Mouse (Mus musculus): ENCODE data around the gene Slc25a44.

The Slc25a44 gene

DNA sequence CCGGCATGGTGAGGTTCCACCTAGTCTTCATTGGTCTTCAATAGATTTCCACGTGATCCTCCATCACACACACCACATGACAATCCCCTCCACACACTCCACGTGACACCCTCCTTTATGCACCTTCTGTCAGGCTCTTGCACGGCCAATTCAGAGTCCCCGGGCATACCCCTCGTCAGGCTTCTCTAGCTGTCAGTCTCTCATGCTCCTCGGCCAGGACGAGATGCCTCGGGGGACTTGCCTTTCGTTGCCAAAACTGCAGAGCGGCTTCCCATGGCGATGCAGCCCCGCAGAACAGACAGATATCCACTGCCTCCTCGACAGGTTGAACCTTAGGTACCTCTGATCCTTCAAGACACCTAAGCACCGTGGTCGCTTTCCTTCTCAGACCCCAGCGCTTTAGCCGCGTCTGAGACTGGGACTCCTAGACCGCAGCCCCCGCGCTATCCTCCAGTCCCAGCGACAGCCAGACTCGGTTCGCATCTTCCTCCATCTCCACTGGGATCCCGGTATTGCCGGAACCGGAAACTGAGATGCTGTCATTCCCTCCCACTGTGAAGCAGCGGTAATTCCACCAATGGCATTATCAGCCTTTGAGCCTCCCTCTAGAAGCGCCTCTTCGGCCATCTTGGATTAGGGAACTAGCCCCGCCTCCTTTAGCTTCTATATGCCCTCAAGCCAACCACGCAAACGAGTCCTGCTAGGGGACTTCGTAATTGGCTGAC lies at the start of gene Slc25a44:
TSS of gene Slc25a44 (minus strand) at position 535 of the 725 bp plus-strand sequence.
- DNase-seq: peak; percentile 97

DNA sequence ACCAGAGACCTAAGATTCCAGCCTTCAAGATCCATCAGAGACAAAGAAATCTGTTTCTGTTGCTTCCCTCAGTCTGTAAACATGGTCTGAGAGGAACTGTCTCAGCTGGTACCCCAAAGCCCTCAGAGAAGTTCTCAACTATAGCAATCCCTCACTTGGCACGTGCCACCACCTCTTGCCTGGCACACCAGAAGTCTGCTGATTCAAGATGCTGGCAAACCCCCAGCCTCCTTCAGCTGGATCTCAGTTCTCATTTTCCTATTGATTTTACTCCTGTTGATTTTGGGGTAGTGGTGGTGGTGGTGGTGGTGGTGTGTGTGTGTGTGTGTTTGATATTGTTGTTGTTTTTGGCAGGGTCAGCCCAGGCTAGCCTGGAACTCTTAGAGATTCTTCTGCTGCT lies 48.6 kb upstream of the Slc25a44 start:
- no peak for DNase-seq

DNA sequence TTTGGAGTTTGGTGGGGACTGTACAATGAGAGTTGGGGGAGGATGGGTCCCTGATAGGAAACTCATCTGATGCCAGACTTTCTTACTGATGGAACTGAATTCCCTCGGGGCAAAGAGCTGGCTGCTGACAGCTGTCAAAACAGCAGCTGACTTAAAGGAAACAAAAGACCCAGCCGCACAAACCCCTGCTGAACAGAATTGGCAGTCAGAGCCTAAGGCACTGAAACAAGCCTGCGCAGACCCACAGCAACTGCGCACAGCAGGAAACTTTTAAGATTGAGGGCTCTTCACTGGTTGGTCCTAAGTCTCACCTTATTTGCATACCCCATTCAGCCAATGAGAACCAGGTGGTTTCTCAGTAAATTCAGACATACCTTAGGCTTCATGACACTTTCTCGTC lies 48.1 kb upstream of the Slc25a44 start:
- DNase-seq: no peak

DNA sequence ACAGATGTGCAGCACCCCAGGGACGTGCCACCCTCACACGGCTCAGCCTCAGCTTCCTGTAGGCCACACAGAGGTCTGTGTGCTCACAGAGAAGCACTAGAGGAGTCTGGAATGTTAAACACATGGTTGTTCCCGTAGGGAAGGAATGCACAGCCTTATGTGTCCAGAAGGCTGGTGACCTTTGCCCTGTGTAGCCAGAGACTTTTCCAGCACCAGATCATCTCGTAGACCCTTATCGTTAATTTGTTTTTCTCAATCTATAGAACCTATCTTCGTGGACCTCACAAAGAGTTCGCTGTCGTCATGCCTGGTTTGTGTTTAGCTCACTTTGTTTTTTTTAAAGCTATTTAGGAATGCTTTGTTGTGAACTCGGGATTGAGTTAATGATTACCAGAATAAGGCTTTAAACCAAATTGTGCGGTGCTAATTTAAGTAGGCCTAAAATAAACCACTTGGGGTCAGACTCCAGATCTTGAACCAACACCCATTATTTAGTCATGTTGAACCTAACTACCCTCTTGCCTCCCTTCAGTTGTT lies 46.1 kb upstream of the Slc25a44 start:
- peak; percentile 74 for DNase-seq

DNA sequence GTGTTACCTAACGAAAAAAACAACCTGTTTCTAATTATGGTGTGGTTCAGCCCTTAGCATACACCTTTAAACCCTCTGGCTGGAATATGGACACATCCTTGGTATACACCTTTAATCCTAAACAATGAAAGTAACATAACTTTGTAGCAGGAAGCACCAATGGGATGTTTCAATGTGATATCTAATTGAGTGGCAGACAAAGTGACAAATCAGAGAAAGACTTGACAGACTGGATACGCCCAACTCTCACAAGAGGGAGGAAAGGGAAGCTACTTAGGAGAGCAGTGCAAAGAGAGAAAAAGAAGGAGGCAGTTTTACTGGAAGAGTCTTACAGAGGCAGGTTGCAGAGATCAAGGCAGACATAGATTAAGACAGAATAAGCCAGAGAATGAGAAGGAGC lies 44.5 kb upstream of the Slc25a44 start:
- DNase-seq: no peak

DNA sequence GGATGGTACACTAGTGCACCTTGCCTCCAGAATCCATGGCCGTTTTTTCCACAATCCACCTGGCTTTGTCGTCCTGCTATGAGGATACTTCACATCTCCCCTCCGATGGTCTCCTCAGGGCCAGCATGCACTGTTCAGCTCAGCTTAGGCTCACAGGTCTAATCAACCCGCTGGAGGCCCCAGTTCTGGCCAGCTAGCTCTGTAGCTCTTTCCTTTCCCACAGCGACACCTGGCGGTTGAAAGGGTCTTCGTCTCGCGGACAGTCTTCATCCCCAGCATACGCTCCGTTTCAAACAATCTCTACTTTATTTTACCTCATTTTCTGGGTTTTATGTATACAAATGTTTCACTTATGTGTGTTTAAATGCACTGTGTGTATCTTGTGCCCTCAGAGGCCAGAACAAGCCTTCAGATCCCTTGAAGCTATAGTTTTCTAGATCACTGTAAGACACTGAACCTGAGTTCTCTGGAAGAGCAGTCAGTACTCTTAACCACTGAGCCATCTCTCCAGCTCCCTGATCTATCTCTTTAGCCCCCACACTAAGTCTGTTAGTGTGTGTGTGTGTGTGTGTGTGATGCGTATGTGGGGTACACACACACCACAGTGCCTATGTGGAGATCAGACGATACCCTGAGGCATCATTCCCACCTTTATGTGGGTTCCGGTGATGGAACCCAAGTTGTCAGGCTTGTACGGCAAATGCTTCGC lies 42.3 kb upstream of the Slc25a44 start:
- DNase-seq: peak; percentile 79

DNA sequence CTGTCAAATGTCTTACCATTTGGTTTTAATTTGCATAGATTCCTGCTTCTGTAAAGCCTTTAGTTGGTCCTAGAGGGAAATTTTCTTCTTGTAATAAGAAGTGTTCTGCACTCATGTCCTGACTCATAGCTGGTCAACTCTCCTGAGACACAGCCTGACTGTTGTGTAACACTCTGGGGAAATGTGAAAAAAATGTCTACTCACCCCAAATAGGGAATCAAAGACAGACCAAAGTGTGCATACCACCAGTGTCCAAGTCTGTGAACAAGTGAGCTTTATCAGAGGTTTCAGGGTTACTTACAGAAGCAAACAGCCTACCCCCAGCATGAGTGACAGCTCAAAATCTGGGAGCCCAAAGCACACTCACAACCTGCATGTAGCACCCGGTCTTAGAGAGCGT lies 40.2 kb upstream of the Slc25a44 start:
- no peak for DNase-seq

DNA sequence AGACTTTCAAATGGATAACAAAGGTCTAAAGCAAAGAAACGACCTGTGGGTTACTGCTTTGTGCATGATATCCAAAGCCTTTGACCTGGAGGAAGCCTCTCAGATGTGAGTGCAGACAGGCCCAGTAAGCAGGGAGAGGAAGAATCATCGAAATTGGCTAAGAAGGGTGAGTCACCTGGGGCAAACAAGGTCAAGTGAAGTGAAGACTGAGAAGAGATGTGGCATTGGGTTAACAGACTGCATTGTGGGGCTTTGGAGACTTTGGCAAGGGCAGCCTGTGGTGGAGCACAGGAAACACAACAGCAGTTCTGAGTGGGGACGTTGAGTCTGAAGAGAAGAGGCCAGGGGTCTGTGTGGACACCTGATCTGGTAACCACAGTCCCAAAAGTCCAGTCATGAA lies 39.5 kb upstream of the Slc25a44 start:
- no peak for DNase-seq

DNA sequence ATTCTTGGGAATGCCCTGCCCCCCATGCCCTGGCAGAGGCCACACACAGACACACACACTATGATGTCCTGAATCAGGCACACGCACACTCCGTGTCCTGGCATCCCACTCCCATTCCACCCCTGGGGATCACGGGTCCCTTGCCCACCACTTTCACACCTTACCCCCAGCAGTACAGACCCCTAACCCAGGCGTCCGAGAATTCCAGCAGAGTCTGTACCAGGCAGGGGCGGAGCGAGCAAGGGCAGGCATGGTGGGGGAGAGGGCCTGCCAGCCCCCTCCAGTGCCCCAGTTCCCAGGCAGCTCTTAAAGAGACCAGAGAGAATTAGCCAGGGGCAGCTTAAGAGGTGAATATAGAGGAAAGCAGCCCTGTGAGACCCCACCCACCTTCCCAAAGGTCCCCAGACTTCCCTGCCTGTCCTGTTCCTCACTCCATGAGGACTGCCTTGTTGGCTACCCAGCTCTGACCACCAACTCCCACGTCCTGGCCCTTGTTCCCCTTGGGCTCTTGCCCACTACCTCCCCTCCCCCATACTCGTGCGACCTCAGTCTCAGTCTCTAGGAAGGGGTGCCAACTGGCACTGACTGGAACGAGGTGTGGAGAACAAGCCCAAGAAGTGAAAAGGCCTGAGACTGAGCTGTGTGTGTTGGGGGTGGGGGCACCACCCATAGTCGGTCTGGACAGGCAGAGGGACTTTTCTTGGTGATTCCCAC lies 36.2 kb upstream of the Slc25a44 start, which contains the start of gene Sema4a:
TSS of gene Sema4a (minus strand) at position 200 of the 714 bp plus-strand sequence.
- DNase-seq: no peak

DNA sequence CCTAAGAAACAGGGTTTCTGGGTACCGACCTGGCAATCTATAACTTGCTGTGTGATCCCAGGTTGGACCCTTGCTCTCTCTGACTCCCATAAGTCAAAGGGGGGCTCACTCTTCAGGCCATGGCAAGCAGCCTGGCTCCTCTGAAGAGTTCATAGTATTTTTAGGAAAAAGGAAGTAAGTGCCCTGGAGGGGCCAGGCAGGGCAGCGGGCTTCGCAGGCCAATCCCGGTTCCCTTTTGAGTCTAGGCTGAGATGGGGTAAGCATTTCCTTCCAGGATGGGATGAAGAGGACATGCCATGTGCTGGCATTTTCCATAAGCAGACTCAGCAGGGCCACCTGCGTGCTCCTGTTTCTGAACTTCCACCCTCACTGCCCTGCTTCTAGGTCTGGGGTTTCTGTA lies 35.1 kb upstream of the Slc25a44 start:
- DNase-seq: no peak

DNA sequence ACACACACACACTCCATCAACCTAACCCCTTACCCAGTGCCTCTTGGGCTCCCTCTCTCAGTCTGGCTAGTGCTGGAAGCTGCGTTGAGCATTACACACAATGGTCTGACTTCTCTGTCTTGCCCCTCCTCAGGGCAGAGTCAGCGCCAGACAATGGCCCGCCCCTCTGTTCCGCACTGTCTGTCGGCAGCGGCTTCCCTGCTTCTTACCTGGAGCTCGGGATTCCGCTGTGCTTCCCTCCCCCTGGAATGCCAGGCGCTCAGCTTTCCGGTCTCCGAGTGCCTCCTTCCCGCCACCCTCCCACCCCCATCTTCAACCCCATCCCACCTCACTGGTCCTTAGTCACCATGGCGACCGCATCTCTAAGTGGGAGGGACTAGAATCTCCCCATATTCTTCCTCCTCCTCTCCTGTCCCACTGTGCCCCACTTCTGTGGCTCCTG lies 33.9 kb upstream of the Slc25a44 start:
- no peak for DNase-seq

DNA sequence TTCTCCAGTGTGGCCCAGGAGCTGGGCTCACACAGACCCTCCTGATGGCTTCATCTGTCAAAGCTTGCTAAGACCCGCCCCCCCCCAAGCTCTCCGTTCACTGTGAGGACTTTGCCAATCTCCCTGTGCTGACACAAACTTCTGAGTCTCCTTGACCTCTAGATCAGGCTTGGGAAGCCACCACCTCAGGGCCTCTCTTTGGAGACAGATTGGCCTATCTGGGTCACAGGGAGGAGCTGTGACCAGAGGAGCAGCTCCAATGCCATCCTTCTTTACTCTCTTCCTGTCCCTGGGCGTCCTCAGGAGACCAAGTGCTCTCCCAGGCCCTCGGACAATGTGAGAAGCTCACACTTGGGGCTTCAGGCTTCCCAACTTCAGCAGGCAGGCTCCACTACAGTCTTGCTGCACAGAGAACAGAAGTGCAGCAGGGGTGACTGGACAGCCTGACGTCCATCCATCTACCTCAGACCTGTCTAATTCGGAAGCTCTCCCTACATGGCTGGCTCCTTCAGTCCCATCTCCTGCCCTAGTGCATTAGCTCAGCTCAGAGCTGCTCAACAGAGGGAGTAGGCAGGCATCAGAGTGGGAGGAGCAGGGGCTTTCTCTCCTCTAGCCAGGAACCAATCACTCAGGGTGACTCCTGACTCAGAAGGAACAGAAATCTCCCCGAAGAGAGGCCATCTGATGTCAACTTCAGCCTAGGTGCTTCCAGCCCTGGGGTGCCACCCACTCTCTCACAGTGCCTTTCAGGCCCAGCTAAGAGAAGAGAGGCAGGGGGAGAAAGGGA lies 32.0 kb upstream of the Slc25a44 start:
- no peak for DNase-seq

DNA sequence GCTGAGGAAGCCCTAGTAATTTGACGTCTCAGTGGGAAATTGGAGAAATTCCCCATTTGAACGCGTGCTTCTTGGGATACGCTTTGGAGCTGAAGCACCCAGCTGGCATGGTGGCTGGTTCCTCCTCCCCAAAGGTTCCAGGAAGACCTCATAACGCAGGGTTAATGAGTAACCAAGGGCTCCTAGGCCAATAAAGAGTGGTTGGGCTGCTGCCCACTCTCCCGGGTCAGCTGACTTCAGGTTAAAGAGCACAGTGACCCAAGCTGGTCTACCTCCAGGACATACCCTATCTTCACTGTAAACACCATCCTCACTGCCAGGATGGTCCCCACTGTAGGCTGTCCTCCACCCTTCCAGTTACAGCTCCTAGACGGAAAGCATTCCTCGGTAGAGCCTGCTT lies 31.4 kb upstream of the Slc25a44 start:
- peak; percentile 95 for DNase-seq

DNA sequence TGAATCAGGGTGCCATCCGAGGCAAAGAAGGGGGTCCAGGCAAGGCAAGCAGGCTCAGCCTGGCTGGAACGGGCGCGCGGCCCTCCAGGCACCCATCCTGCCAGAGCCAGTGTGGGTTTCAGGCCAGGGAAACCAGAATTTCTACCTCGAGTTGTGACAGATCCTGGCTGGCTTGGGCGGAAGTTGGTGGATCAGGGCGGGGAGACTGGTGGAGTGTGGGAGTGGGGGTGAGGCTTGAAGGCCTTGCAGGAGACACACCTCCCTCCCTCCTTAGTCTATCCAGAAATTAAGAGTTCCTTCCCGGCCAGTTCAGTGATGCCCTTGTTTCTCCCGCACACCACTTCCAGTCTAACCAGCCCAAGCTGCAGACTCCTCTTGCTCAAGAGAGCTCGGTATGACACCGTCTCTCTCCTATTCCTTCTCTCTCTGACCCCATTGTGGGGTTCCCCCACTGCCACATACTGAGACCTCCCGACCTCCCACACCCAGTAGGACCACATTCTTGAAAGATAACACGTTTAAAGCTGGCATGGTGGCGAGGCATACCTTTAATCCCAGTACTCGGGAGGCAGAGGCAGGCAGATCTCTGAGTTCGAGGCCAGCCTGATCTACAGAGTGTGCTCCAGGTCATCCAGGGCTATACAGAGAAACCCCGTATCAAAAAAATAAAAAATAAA lies 30.8 kb upstream of the Slc25a44 start:
- DNase-seq: peak; percentile 86

DNA sequence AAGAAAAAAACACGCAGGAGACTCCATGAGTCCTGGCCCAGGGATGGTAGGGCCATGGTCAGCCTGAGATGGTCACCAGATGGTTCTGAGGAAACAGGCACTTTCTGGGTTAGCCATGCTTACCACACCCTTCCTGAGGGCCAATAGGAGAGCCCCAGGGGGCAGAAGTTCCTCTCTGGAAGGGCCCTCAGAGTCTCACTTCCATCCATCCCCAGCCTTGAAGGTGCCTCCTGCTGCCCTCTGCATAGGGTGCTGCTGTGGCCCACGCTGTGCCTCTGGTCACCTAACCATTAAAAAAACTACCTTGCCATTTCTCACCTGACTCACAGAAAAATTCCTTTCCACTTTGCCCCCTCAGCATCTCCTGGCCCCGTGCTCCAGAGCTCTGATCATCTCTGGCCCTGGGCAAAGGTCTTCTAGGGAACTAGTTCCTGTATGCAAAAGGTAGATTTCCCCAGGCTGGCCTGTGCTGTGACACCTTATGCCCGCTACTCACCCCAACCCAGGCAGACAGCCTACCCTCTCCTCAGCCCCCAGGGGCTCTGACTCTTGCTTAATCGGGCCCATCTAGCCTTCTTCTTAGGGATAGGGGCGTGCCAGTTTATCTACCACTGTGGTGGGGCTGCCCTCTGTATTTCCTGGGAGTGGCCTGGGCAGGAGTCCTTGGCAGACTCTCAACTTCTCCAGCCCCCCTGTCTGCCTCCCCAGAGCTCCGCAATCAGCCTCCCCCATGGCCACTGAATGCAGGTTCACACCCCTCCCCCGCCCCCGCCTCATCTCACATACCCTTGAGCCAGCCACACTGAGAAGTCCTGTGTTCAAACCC lies 30.0 kb upstream of the Slc25a44 start:
- peak; percentile 76 for DNase-seq

DNA sequence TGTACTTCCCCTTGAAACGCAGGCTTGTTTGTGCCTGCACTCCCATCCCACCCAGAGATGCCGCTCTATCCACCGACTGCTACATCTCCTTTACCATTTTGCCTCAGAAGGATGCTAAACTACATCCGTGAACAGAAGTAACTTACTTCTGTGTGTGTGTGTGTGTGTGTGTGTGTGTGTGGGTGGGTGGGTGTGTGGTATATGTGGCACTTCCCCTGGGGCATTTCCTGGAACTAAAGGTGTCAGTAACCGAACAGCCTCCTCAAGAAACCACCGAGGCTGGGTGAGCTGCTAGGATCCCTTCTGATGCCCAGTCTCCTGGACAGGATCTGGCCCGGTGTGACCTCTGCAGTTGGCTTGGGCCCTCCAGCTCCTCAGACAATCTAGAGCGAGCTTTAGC lies 29.0 kb upstream of the Slc25a44 start:
- no peak for DNase-seq

DNA sequence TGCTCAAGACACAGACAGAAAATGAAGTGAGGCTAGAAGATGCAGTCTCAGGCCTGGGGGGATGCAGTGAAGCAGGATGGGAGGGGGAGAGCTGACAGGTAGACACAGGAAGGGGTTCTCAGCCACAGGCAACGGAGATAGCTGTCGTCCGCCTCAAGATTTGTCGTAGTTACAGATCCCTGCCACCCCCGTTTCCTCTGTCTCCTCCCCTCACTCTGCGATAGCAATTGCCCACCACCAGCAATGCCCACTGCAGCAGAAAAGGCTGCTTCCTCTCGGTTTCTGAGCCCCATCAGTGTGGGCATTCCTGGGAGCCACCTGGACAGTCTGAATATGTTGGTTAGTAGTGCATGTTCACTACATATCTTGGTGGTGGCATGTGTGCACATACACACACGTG lies 28.4 kb upstream of the Slc25a44 start:
- no peak for DNase-seq

DNA sequence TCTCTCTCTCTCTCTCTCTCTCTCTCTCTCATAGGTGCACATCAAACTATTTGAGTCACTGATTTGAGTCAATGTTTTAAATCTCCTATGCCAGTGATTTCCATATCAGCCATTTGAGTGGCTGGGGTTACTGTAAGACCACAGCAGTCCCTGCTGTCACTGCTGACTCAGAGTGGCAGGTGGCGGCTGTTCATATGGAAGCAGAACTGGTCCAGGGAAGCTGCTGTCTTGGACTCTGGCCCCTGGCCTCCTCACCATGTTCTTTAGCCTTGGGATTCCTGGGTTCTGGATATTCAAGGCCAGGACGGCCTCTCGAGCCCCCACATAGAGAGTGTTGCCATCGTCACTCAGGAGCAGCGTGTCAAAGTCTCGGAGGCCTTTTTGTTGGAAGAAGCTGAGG lies 27.8 kb upstream of the Slc25a44 start:
- DNase-seq: no peak

DNA sequence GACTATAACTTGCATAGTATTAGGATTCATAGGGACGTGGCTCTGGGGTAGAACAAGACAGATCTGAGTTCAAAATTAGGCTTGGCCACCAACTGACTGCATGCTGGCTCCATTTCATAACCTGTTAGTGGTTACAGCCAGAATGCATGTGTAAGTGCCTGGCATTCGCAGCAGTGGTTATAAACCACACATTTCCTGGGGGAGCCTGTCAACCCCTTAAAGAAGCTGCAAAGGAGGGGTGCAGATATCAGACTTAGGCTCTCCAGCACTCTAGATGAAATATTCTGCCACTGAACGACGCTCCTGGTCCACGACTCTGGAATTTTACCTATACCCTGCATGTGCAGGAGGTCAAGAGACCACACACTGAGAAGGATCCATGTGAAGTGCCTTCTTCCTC lies 27.3 kb upstream of the Slc25a44 start:
- no peak for DNase-seq

DNA sequence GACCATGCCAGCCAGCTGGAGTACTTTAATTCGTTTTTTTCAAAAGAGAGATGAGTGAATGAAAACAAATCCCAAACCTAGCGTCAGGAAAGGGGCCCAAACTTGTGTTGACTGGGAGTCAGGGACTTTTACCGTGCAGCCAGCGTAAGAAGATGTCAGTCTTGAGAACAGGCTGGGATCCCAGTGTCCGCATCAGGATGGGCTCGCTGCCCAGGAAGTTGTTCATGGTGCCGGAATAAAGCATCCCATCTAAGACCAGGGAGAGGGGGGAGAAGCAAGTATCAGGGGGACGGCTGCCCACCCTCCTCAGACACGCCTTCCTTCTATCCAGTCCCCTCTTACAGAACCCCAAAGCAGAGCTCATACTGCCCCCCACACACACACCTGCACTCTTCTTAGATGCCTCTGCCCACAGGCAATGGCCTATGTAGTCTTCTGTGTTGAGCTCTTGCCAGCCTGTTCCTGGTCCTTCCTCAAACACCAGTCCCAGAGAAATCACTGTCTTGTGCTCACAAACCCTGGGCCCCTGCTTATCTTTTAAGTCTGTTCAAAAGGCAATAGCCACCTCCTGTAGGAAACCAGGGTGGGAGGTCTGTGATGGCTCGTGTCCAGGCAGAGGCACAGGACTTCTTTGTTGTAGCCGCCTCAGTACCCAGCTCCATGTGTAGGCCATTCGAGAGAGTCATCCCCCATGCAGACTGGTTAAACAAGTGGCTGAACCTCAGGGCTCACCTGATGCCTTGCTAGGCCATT lies 25.6 kb upstream of the Slc25a44 start:
- DNase-seq: no peak

Data from kidney, adult 11 months (tissue).